Mouse (Mus musculus) forebrain, embryonic 10.5 days (tissue): ENCODE data around the gene Map3k15. TPM values are rescaled to one million over a fixed set of nuclear protein-coding genes. Genes with fewer than 3 reads are reported as not detected.

Experiments
- DNase-seq: peaks from one replicate; pipeline ENCODE4 v3.0.0-alpha.2; 2017; ENCODE audit warnings: low spot score; ENCODE audit errors: extremely low spot score
- H3K27ac ChIP-seq: fragments of 300-500 bp; sonication (generic); 2 replicates; pipeline ENCODE4 v1.5.1; 2016; ENCODE audit warnings: mild to moderate bottlenecking
- H3K27me3 ChIP-seq: fragments of 300-500 bp; sonication (generic); 2 replicates; pipeline ENCODE4 v1.6.1; 2016; ENCODE audit warnings: mild to moderate bottlenecking; ENCODE audit not compliant: poor library complexity, severe bottlenecking
- H3K36me3 ChIP-seq: fragments of 300-500 bp; sonication (generic); replicated peaks from 2 replicates; pipeline ENCODE4 v1.6.1; 2016; ENCODE audit warnings: mild to moderate bottlenecking, moderate library complexity
- H3K4me1 ChIP-seq: fragments of 300-500 bp; sonication (generic); 2 replicates; pipeline ENCODE4 v1.6.1; 2016
- H3K4me3 ChIP-seq: fragments of 300-500 bp; sonication (generic); 2 replicates; pipeline ENCODE4 v1.5.1; 2016; ENCODE audit warnings: mild to moderate bottlenecking, moderate library complexity
- H3K9me3 ChIP-seq: fragments of 300-500 bp; sonication (generic); 2 replicates; pipeline ENCODE4 v1.6.1; 2016; ENCODE audit warnings: mild to moderate bottlenecking, moderate library complexity
- WGBS: fragments of 180-500 bp; shearing (Covaris S2); methylation state at CpG from one replicate; pipeline ENCODE4 v1.1.7; 2016; 5-methylcytosine and 5-hydroxymethylcytosine counted together
- polyA plus RNA-seq: library from polyadenylated mRNA; unstranded; fragments of >200 nt; fragmentation: Nextera tagmentation; extraction: Ambion mirVana; gene quantifications from 2 replicates; pipeline ENCODE4 v1.2.1, GENCODE M21; 2016

The Map3k15 gene
- polyA plus RNA-seq, 1 experiment from 2014 or later: 0.14 TPM

DNA sequence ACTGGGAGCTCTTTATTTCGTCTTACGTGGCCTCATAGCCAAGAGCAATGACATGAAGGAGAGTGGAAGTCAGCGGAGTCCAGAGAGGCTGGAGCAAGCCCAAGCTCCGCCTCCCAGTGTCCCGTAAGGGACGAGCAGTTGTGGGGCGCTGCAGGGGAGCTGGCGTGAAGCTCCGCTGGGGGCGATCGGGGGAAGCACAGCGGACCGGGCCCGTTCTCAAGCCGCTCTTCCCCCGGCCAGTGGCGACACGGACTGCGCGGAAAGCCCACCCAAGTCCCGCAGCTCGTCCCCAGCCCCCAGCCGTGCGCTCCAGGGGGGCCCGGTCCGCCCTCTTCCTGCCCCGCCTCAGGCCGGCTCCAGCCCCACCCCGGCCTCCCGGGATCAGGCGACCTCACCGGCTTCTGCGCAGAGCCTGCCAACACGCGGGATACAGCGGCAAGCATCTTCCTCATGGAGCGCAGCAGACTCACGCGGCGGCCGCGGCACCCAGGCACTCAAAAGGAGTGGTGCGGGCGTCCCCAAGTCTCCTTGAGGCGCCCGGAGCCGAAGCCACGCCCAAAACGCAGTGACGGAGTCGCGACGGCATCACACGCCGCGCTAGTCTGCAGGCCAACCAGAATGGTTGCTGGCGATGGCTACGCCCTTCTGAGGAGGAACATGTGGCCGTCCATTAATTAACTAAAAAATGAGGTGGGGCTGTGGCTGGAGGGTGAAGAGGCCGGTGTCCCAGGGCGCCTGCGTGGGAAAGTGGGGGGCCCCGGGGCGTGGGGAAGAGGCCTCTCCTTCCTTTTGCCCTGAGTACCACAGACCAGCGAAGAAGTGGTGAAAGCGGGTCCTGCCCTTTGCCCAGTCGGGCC, 149.9 kb downstream of the Map3k15 start, which contains the start of gene Pdha1:
TSS of gene Pdha1 (minus strand) at position 553 of the 857 bp plus-strand sequence.
- DNase-seq: peak; percentile 78
- H3K36me3 ChIP-seq: peaks cover 3% of the 10 kb centered on the region; the same call in 1 of the 2 replicates
- peak within 1 kb of the TSS; percentile 70 for H3K4me3 ChIP-seq
- peaks cover 66% of the 10 kb centered on the region for H3K27me3 ChIP-seq
- H3K27ac ChIP-seq: peak within 1 kb of the TSS; percentile 92
- 22% methylated on average over 67 of the region's 67 CpGs for WGBS
- H3K4me1 ChIP-seq: peaks cover 19% of the 10 kb centered on the region
- H3K9me3 ChIP-seq: no peaks in the 10 kb centered on the region

DNA sequence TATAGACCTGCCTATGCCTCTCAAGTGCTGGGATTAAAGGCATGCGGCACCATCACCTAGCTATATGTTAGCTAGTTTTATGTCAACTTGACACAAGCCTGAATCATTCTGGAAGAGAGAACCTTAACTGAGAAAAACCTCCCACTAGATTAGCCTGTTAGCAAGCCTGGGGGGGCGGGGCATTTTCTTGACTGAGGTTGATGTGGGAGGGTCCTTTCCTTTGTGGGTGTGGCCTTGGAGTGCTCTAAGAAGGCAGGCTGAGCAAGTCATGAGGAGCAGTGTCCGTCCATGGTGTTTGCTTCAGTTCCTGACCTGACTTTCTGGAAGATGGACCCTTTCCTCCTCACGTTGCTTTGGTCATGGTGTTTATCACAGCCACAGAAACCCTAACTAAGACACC, 158.6 kb downstream of the Map3k15 start:
- WGBS: 91% methylated on average over 4 of the region's 4 CpGs
- Histone ChIP-seq H3K4me3 (no peak overlapping the region), H3K4me1 (no peaks in the 10 kb centered on the region), H3K27me3 (peaks cover 41% of the 10 kb centered on the region), H3K9me3 (no peaks in the 10 kb centered on the region), H3K36me3 (no peaks in the 10 kb centered on the region), H3K27ac (no peak overlapping the region)
- no peak for DNase-seq

DNA sequence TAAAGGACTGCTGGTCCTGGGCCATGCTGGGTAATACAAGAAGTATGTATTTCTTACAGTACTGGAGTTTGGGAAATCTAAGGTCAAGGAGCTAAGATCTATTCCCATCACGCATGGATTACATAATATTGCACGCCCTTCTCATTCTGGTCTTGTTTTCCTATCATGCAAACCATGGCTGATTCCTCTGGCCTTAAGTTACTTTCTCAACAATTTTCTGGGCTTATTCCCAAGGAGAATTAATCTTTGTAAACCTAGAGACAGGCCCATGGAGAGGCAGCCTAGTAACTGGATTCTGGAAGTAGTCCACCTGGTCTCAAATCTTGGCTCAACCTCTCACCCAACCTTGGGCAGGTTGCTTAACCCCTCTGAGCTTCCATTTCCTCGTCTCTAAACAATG, 159.2 kb downstream of the Map3k15 start:
- no peaks in the 10 kb centered on the region for H3K9me3 ChIP-seq
- H3K4me3 ChIP-seq: no peak overlapping the region
- no peaks in the 10 kb centered on the region for H3K4me1 ChIP-seq
- H3K27me3 ChIP-seq: peaks cover 47% of the 10 kb centered on the region
- no peak overlapping the region for H3K27ac ChIP-seq
- no peak for DNase-seq
- no peaks in the 10 kb centered on the region for H3K36me3 ChIP-seq
- WGBS: 90% methylated on average over 3 of the region's 3 CpGs

DNA sequence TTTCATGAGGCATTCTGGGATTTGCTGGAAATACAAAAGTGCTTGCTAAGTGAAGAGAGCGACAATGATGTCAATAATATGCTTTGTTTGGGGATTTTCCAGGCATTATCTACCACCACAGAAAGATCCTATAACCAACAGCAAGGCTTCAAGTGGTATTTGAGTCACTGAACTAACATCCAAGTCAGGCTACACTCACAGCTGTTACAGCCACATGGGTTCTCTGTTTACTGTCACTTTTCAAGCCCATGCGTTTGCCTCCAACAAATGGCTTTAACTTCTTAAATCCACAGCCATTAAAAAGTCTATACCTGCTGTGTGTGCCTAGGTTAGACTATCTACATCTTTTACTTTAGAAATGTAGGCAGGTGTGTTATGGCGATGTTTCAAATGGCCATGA, 160.6 kb downstream of the Map3k15 start:
- Histone ChIP-seq H3K27ac (no peak overlapping the region), H3K36me3 (no peaks in the 10 kb centered on the region), H3K9me3 (no peaks in the 10 kb centered on the region), H3K27me3 (peaks cover 52% of the 10 kb centered on the region), H3K4me1 (no peaks in the 10 kb centered on the region), H3K4me3 (no peak overlapping the region)
- WGBS: 97% methylated on average over 3 of the region's 3 CpGs
- no peak for DNase-seq

DNA sequence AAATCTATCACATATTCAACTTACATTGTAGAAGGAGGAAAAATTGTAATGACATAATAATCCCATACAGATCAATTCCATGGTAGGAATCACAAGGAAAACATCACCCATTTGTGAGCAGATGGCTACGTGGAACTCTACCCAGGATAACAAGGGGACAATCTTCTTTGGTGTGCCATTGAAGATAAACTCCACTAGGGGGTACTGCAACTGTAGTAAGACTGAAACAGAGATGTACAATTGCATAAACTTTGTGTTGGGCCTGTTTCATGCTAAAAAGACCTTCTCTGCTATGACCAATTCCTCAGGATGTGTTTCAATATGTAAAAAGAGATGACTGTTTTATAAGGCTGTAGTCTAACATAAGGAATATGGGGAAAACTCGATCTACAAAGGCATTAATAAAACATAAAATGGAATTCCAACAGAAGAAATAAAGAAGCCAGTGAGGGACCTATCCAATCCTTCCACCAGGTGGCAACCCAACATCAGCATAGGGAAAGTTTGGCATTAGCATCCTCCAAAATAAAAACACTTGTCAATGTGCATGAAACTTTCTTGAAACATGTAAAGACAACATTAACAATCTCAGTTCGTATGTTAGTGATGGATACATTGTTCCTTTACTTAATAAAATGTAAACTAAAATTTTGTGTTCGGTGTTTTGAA, 165.0 kb downstream of the Map3k15 start:
- no peaks in the 10 kb centered on the region for H3K36me3 ChIP-seq
- WGBS: 65% methylated on average over 4 of the region's 4 CpGs
- H3K27ac ChIP-seq: no peak overlapping the region
- H3K4me1 ChIP-seq: no peaks in the 10 kb centered on the region
- no peak for DNase-seq
- H3K27me3 ChIP-seq: peaks cover 42% of the 10 kb centered on the region
- no peaks in the 10 kb centered on the region for H3K9me3 ChIP-seq
- no peak overlapping the region for H3K4me3 ChIP-seq

DNA sequence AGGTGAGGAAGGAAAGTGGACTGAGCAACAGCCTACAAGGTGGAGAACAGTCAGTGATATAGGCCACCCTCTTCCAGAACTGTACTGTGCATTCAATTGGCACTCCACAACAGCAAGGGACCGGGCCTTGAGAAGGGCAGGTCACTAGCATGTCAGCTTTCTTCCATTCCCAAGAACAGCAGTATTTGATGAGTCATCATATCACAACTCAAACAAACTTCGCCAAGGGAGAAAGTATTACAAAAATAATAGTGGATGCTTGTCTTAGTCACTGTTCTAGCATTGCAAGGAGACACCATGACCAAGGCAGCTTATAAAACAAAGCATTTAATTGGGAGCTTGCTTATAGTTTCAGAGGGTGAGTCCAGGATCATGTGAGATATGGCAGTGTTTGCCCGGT, 176.0 kb downstream of the Map3k15 start:
- H3K27me3 ChIP-seq: peaks cover 53% of the 10 kb centered on the region
- WGBS: 91% methylated on average over 3 of the region's 3 CpGs
- DNase-seq: no peak
- no peaks in the 10 kb centered on the region for H3K36me3 ChIP-seq
- H3K4me1 ChIP-seq: peaks cover 17% of the 10 kb centered on the region
- no peak overlapping the region for H3K27ac ChIP-seq
- no peak overlapping the region for H3K4me3 ChIP-seq
- no peaks in the 10 kb centered on the region for H3K9me3 ChIP-seq

DNA sequence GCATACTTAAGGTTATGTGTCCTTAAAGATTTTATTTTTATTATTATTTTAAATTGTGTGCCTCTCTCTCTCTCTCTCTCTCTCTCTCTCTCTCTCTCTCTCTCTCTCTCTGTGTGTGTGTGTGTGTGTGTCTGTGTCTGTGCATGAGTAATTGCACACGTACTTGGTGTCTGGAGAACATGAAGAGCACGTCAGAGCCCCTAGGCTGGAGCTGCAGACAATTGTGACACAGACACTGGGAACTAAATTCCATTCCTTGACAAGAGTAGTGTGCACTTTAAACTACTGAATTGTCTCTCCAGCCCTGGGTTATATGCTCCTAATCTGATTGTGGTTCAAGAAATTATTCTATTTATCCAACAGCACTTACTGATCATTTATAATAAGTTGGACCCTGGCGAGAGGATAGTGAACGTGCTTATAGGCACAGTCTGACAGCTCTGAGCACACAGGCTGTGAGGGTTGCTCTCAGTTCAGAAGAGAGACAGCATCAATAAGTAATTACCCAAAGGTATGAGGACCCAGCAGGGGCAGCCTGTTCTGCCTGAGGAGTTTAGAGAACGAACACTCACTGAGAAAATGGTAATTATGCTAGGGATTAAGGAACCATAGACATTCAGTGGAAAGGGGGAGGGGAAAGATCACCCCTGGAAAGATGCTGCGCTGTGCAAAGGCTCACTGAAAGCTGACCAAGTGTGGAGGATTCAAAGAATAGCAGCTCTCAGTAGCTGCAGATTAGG, 178.2 kb downstream of the Map3k15 start:
- Histone ChIP-seq H3K4me3 (no peak overlapping the region), H3K27ac (peak overlapping the region; percentile 48; the same call in 1 of the 2 replicates), H3K27me3 (peaks cover 60% of the 10 kb centered on the region), H3K36me3 (no peaks in the 10 kb centered on the region), H3K9me3 (no peaks in the 10 kb centered on the region), H3K4me1 (peaks cover 24% of the 10 kb centered on the region)
- 21% methylated on average over 6 of the region's 6 CpGs for WGBS
- peak; percentile 23 for DNase-seq

DNA sequence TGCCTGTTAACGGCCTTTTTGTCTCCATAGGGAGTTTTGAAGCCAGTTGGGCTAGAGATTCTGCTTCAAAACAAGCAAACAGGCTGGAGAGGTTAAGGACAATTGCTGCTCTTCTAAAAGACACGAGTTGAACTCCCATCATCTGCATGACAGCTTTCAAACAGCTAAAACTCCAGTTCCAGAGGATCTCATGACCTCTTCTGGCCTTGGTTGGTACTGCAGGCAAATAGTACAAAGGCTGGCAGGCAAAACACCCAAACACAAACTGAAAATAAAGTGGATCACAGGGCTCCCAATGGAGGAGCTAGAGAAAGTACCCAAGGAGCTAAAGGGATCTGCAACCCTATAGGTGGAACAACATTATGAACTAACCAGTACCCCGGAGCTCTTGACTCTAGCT, 181.9 kb downstream of the Map3k15 start:
- Histone ChIP-seq H3K4me3 (no peak overlapping the region), H3K4me1 (peaks cover 24% of the 10 kb centered on the region), H3K9me3 (no peaks in the 10 kb centered on the region), H3K27me3 (peaks cover 44% of the 10 kb centered on the region), H3K27ac (no peak overlapping the region), H3K36me3 (no peaks in the 10 kb centered on the region)
- peak; percentile 61 for DNase-seq
- WGBS: 16% methylated on average over 2 of the region's 3 CpGs

Other genes with a start within 250 kb of the Map3k15 start
- 119 TPM in 2 replicates for gene Pdha1, start 150.0 kb downstream of the Map3k15 start, polyA plus RNA-seq